ENCODE assay signal across 26 mouse cellular contexts in the genomic region with DNA sequence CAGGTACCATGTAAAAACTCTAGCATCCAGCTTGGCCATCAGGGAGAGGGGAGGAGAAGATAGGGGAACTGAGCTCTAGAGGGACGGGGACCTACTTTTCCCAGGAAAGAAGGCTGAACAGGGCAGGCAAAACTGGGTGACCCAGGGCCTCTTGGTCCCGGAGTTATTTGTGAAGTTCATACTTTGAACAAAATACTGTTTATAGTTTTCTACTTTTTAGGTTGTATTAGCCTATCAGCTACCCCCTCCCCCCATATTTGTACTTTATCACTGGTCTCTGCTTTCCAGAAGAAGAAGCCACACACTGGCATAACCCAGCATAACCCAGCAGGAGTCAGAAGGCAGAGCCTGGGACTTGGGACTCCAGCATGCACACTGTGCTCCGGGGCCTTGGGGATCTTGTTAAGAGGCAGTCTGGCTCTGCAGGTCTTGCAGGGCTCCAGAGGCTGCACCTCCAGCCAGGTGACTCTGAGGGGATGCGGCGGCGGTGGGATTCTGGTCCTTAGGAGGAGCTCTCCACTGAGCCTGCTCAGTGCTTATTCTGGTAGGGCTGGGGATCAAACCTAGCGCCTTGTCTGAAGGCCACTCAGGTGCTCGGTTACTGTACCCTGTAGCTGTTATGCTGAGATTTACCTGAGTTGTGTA. TPM values are rescaled to one million over a fixed set of nuclear protein-coding genes. Genes with fewer than 3 reads are reported as not detected.
DNase-seq lines count a peak whose midpoint lies in the region; ATAC-seq and TF ChIP-seq lines count a peak whose summit lies in the region.
"Had no signal": no experiment of that assay in that cellular context is flagged by ENCODE, and none has a peak within 500 bp of the region (broad histone marks: within the 10 kb centered on the region; RNA-seq: fewer than 3 reads in every experiment).

No protein-coding gene starts in this region.

- H3K4me2 ChIP-seq in forebrain, embryonic 11.5 days (ENCODE audit: low read depth, low read length, severe bottlenecking), result no peak overlapping the region
- H3K4me2 ChIP-seq in forebrain, embryonic 14.5 days (ENCODE audit: low read length), result no peak overlapping the region
- no peak overlapping the region for H3K4me2 ChIP-seq in liver, postnatal 0 days (ENCODE audit: low read depth, low read length)
- H3K4me2 ChIP-seq in liver, embryonic 11.5 days, result no peak overlapping the region
- H3K4me2 ChIP-seq: embryonic facial prominence, embryonic 15.5 days; heart, embryonic 13.5 days; hindbrain, embryonic 13.5 days had no signal

- H3K27me3 ChIP-seq in forebrain, embryonic 11.5 days (ENCODE audit: control insufficient read depth, insufficient read depth, low read length), result no peaks in the 10 kb centered on the region
- no peaks in the 10 kb centered on the region for H3K27me3 ChIP-seq in forebrain, embryonic 14.5 days (replicated peaks; ENCODE audit: control insufficient read depth, insufficient read depth, low read length)
- H3K27me3 ChIP-seq in heart, embryonic 10.5 days (ENCODE audit: insufficient read depth, poor library complexity, severe bottlenecking), result peaks cover 8% of the 10 kb centered on the region; the same call in 1 of the 2 replicates
- 0 out of 2 replicates have a peak, but pooled peaks cover 3% of the 10 kb centered on the region for H3K27me3 ChIP-seq in liver, postnatal 0 days (ENCODE audit: insufficient read depth, low read length)
- H3K27me3 ChIP-seq in liver, embryonic 11.5 days (replicated peaks; ENCODE audit: control insufficient read depth, insufficient read depth, low read length), result no peaks in the 10 kb centered on the region
- H3K27me3 ChIP-seq: embryonic facial prominence, embryonic 15.5 days; hindbrain, embryonic 13.5 days had no signal

- no peak overlapping the region for H3K4me3 ChIP-seq in forebrain, embryonic 11.5 days (ENCODE audit: low read depth, low read length)
- no peak overlapping the region for H3K4me3 ChIP-seq in forebrain, embryonic 14.5 days (ENCODE audit: low read depth, low read length)
- H3K4me3 ChIP-seq in heart, embryonic 10.5 days, result no peak overlapping the region
- H3K4me3 ChIP-seq in liver, postnatal 0 days (ENCODE audit: low read depth, low read length), result no peak overlapping the region
- no peak overlapping the region for H3K4me3 ChIP-seq in liver, embryonic 11.5 days (ENCODE audit: low read depth, low read length)
- H3K4me3 ChIP-seq: embryonic facial prominence, embryonic 15.5 days; erythroblast, embryonic 14.5 days; forebrain, embryonic 10.5 days; heart, embryonic 13.5 days; hindbrain, embryonic 13.5 days had no signal

- H3K27ac ChIP-seq in forebrain, embryonic 11.5 days (ENCODE audit: low read depth, low read length), result no peak overlapping the region
- H3K27ac ChIP-seq in forebrain, embryonic 14.5 days (ENCODE audit: low read depth, low read length), result no peak overlapping the region
- no peak overlapping the region for H3K27ac ChIP-seq in heart, embryonic 10.5 days
- no peak overlapping the region for H3K27ac ChIP-seq in liver, postnatal 0 days (ENCODE audit: low read depth)
- H3K27ac ChIP-seq in liver, embryonic 11.5 days (ENCODE audit: low read depth, low read length), result no peak overlapping the region
- H3K27ac ChIP-seq: embryonic facial prominence, embryonic 15.5 days; forebrain, embryonic 10.5 days; heart, embryonic 13.5 days; hindbrain, embryonic 13.5 days; hindbrain, postnatal 0 days had no signal

- no peak for TF ChIP-seq EP300 in liver, postnatal 0 days (IDR thresholded peaks at IDR 0.05; ENCODE audit: low read depth)

- H3K9ac ChIP-seq in forebrain, embryonic 11.5 days (ENCODE audit: low read length), result no peak overlapping the region
- no peak overlapping the region for H3K9ac ChIP-seq in forebrain, embryonic 14.5 days (ENCODE audit: low read length)
- H3K9ac ChIP-seq in liver, postnatal 0 days (replicated peaks), result no peak overlapping the region
- H3K9ac ChIP-seq in liver, embryonic 11.5 days (ENCODE audit: low read depth, low read length), result no peak overlapping the region
- H3K9ac ChIP-seq: embryonic facial prominence, embryonic 15.5 days; heart, embryonic 13.5 days; hindbrain, embryonic 13.5 days had no signal

- intact Hi-C loops in heart, postnatal 10 days (cut with DNase I), result no loop called here

- no peaks in the 10 kb centered on the region for H3K36me3 ChIP-seq in forebrain, embryonic 11.5 days (ENCODE audit: control insufficient read depth, insufficient read depth, low read length)
- H3K36me3 ChIP-seq in forebrain, embryonic 14.5 days (ENCODE audit: control insufficient read depth, insufficient read depth, low read length), result no peaks in the 10 kb centered on the region
- no peaks in the 10 kb centered on the region for H3K36me3 ChIP-seq in heart, embryonic 10.5 days
- no peaks in the 10 kb centered on the region for H3K36me3 ChIP-seq in liver, postnatal 0 days (replicated peaks; ENCODE audit: insufficient read depth, low read length)
- H3K36me3 ChIP-seq in liver, embryonic 11.5 days (ENCODE audit: control insufficient read depth, insufficient read depth, low read length), result no peaks in the 10 kb centered on the region
- H3K36me3 ChIP-seq: embryonic facial prominence, embryonic 15.5 days; forebrain, embryonic 10.5 days; heart, embryonic 13.5 days; hindbrain, embryonic 13.5 days had no signal

- no peak for ATAC-seq in forebrain, embryonic 11.5 days (replicated peaks; ENCODE audit: low FRiP score)
- ATAC-seq in forebrain, embryonic 14.5 days, result no peak
- ATAC-seq in liver, postnatal 0 days, result no peak
- no peak for ATAC-seq in liver, embryonic 11.5 days (replicated peaks; ENCODE audit: low FRiP score)
- ATAC-seq: CD4-positive, CD25-positive, alpha-beta regulatory T cell, adult 4 months; forebrain, embryonic 16.5 days; hindbrain, postnatal 0 days had no signal

- DNase-seq in forebrain, embryonic 11.5 days (ENCODE audit: low spot score), result peak; percentile 49
- DNase-seq in forebrain, embryonic 14.5 days (ENCODE audit: low spot score), result no peak
- peak; percentile 72 for DNase-seq in heart, embryonic 10.5 days (ENCODE audit: low spot score)
- DNase-seq in heart, postnatal 10 days, result no peak
- DNase-seq in liver, postnatal 0 days, result peak; percentile 11
- DNase-seq in liver, embryonic 11.5 days (ENCODE audit: low spot score), result no peak
- DNase-seq in urinary bladder, adult 2 months (ENCODE audit: low spot score), result peak; percentile 7
- DNase-seq in urinary bladder, postnatal 10 days (ENCODE audit: low spot score), result no peak
- DNase-seq: adrenal gland, postnatal 10 days; cerebellum, adult 11 months; cerebellum, adult 8-10 months; cerebellum, postnatal 14 days; embryo, embryonic 11 days had no signal

- H3K4me1 ChIP-seq in forebrain, embryonic 11.5 days (replicated peaks; ENCODE audit: control insufficient read depth, insufficient read depth, low read length), result no peaks in the 10 kb centered on the region
- H3K4me1 ChIP-seq in forebrain, embryonic 14.5 days (ENCODE audit: control insufficient read depth, insufficient read depth, low read length), result no peaks in the 10 kb centered on the region
- 0 out of 2 replicates have a peak, but pooled peaks cover 4% of the 10 kb centered on the region for H3K4me1 ChIP-seq in heart, embryonic 10.5 days
- no peaks in the 10 kb centered on the region for H3K4me1 ChIP-seq in liver, postnatal 0 days (ENCODE audit: insufficient read depth)
- no peaks in the 10 kb centered on the region for H3K4me1 ChIP-seq in liver, embryonic 11.5 days (replicated peaks; ENCODE audit: control insufficient read depth, insufficient read depth, low read length)
- H3K4me1 ChIP-seq: embryonic facial prominence, embryonic 15.5 days; heart, embryonic 13.5 days had no signal

- H3K9me3 ChIP-seq in forebrain, embryonic 11.5 days (ENCODE audit: control insufficient read depth, low read length), result no peaks in the 10 kb centered on the region
- no peaks in the 10 kb centered on the region for H3K9me3 ChIP-seq in forebrain, embryonic 14.5 days (replicated peaks; ENCODE audit: control insufficient read depth, low read length)
- peaks cover 3% of the 10 kb centered on the region; the same call in 1 of the 2 replicates for H3K9me3 ChIP-seq in heart, embryonic 10.5 days
- peaks cover 5% of the 10 kb centered on the region; the same call in 1 of the 2 replicates for H3K9me3 ChIP-seq in liver, postnatal 0 days (ENCODE audit: low read length)
- 0 out of 2 replicates have a peak, but pooled peaks cover 3% of the 10 kb centered on the region for H3K9me3 ChIP-seq in liver, embryonic 11.5 days (ENCODE audit: control insufficient read depth, low read length)
- H3K9me3 ChIP-seq: embryonic facial prominence, embryonic 15.5 days had no signal

- TF ChIP-seq CTCF in liver, postnatal 0 days (IDR thresholded peaks at IDR 0.05; ENCODE audit: low read depth), result no peak

- WGBS in forebrain, embryonic 11.5 days, result 86% methylated on average over 8 of the region's 8 CpGs
- WGBS in forebrain, embryonic 14.5 days, result 88% methylated on average over 8 of the region's 8 CpGs
- WGBS in heart, embryonic 10.5 days, result 84% methylated on average over 8 of the region's 8 CpGs
- WGBS in liver, postnatal 0 days (ENCODE audit: insufficient replicate concordance), result 83% methylated on average over 8 of the region's 8 CpGs
- 77% methylated on average over 8 of the region's 8 CpGs for WGBS in liver, embryonic 11.5 days

RNA-seq across cellular contexts. Expression of gene Padi2, which starts 25.0 kb away (rescaled TPM):
- 0.23 and 1.3 TPM in 2 replicates for polyA plus RNA-seq in forebrain, embryonic 11.5 days (2014; fragmentation: Nextera tagmentation; extraction: Ambion mirVana)
- polyA plus RNA-seq in forebrain, embryonic 14.5 days (2014; fragmentation: Nextera tagmentation; extraction: Ambion mirVana), result 0.27 and 0.31 TPM in 2 replicates
- 2.9 and 6.3 TPM in 2 replicates for polyA plus RNA-seq in heart, embryonic 10.5 days (2016; fragmentation: Nextera tagmentation; extraction: Ambion mirVana)
- 1 to 10 TPM in 1 of 2 experiments, under 1 TPM in 1; 0.65 to 1.1 TPM for total RNA-seq in heart, postnatal 10 days (2021)
- 1.9 and 2.1 TPM in 2 replicates for polyA plus RNA-seq in liver, postnatal 0 days (2015; fragmentation: Nextera tagmentation; extraction: Ambion mirVana)
- 2.4 and 2.8 TPM in 2 replicates for polyA plus RNA-seq in liver, embryonic 11.5 days (2014; fragmentation: Nextera tagmentation; extraction: Ambion mirVana)
- 1.7 and 1.8 TPM in 2 replicates for polyA plus RNA-seq in urinary bladder, adult 2 months (2012; rRNA removed)

RNA-seq across cellular contexts. Expression of gene Padi1, which starts 35.6 kb away (rescaled TPM):
- 0.12 TPM in 1 of 2 replicates, not detected in the other for polyA plus RNA-seq in forebrain, embryonic 11.5 days (2014; fragmentation: Nextera tagmentation; extraction: Ambion mirVana)
- 0.05 TPM in 1 of 2 replicates, not detected in the other for polyA plus RNA-seq in forebrain, embryonic 14.5 days (2014; fragmentation: Nextera tagmentation; extraction: Ambion mirVana)
- polyA plus RNA-seq in heart, embryonic 10.5 days (2016; fragmentation: Nextera tagmentation; extraction: Ambion mirVana), result 0.16 TPM in 2 replicates
- total RNA-seq in heart, postnatal 10 days (2021), result not detected
- 0.02 TPM in 1 of 2 replicates, not detected in the other for polyA plus RNA-seq in liver, postnatal 0 days (2015; fragmentation: Nextera tagmentation; extraction: Ambion mirVana)
- polyA plus RNA-seq in liver, embryonic 11.5 days (2014; fragmentation: Nextera tagmentation; extraction: Ambion mirVana), result 0.06 and 0.11 TPM in 2 replicates
- polyA plus RNA-seq in urinary bladder, adult 2 months (2012; rRNA removed), result 1.0 and 1.2 TPM in 2 replicates
- total RNA-seq: adrenal gland, postnatal 10 days; adrenal gland, postnatal 4 days; common myeloid progenitor, adult 5-6 weeks; gastrocnemius, postnatal 4 days; heart, adult 8-10 months; hindbrain, postnatal 0 days had no signal
- polyA plus RNA-seq: erythroblast, embryonic 14.5 days; forebrain, embryonic 16.5 days; heart, postnatal 0 days; hindbrain, embryonic 13.5 days; hindbrain, postnatal 0 days had no signal

Comparison
In these comparisons a context has a peak if more than half of its experiments do, and no peak if none do; other contexts are left out.
1. DNase-seq: peak in forebrain, embryonic 11.5 days (single experiment), heart, embryonic 10.5 days (single experiment), liver, postnatal 0 days (single experiment) and urinary bladder, adult 2 months (single experiment); none in forebrain, embryonic 14.5 days (single experiment), heart, postnatal 10 days (0 of 2), liver, embryonic 11.5 days (single experiment) and urinary bladder, postnatal 10 days (single experiment).